Mouse (Mus musculus): ENCODE measurements around the gene Theg. TPM values are rescaled to one million over a fixed set of nuclear protein-coding genes. Genes with fewer than 3 reads are reported as not detected.

The Theg gene
- polyA plus RNA-seq (2012), result not detected in 2 replicates

GRCm38 (mm10) chr10:79587061-79587751 lies at the start of gene Theg:
Gene Theg (minus strand): TSS chr10:79587331.
- TF ChIP-seq GATA1 (IDR thresholded peaks at IDR 0.05; ENCODE audit: low read length), result no peak

- no peak for TF ChIP-seq GATA1 (IDR thresholded peaks at IDR 0.05; ENCODE audit: low read length)
Observed at GRCm38 (mm10) chr10:79636287-79636686, 49.2 kb upstream of the Theg start.

GRCm38 (mm10) chr10:79633006-79633777 lies 46.1 kb upstream of the Theg start:
- no peak for TF ChIP-seq GATA1 (IDR thresholded peaks at IDR 0.05; ENCODE audit: low read length)

- no peak for TF ChIP-seq GATA1 (IDR thresholded peaks at IDR 0.05; ENCODE audit: low read length)
Observed at GRCm38 (mm10) chr10:79631432-79631831, 44.3 kb upstream of the Theg start.

GRCm38 (mm10) chr10:79628377-79628776 lies 41.2 kb upstream of the Theg start:
- TF ChIP-seq GATA1 (IDR thresholded peaks at IDR 0.05; ENCODE audit: low read length), result no peak

- no peak for TF ChIP-seq GATA1 (IDR thresholded peaks at IDR 0.05; ENCODE audit: low read length)
Observed at GRCm38 (mm10) chr10:79626156-79626555, 39.0 kb upstream of the Theg start.

GRCm38 (mm10) chr10:79625398-79625797 lies 38.3 kb upstream of the Theg start:
- TF ChIP-seq GATA1 (IDR thresholded peaks at IDR 0.05; ENCODE audit: low read length), result no peak

GRCm38 (mm10) chr10:79623950-79624349 lies 36.8 kb upstream of the Theg start:
- no peak for TF ChIP-seq GATA1 (IDR thresholded peaks at IDR 0.05; ENCODE audit: low read length)

GRCm38 (mm10) chr10:79616376-79616775 lies 29.2 kb upstream of the Theg start:
- no peak for TF ChIP-seq GATA1 (IDR thresholded peaks at IDR 0.05; ENCODE audit: low read length)

GRCm38 (mm10) chr10:79615860-79616259 lies 28.7 kb upstream of the Theg start:
- no peak for TF ChIP-seq GATA1 (IDR thresholded peaks at IDR 0.05; ENCODE audit: low read length)

GRCm38 (mm10) chr10:79614305-79614643 lies 27.1 kb upstream of the Theg start:
- no peak for TF ChIP-seq GATA1 (IDR thresholded peaks at IDR 0.05; ENCODE audit: low read length)

- TF ChIP-seq GATA1 (IDR thresholded peaks at IDR 0.05; ENCODE audit: low read length), result no peak
Observed at GRCm38 (mm10) chr10:79613578-79614304, 26.6 kb upstream of the Theg start, which contains the start of gene C2cd4c. Gene C2cd4c (minus strand): TSS chr10:79614025.

- TF ChIP-seq GATA1 (IDR thresholded peaks at IDR 0.05; ENCODE audit: low read length), result no peak
Observed at GRCm38 (mm10) chr10:79612192-79613135, 25.3 kb upstream of the Theg start.

GRCm38 (mm10) chr10:79611296-79611695 lies 24.2 kb upstream of the Theg start:
- TF ChIP-seq GATA1 (IDR thresholded peaks at IDR 0.05; ENCODE audit: low read length), result no peak

GRCm38 (mm10) chr10:79609276-79609675 lies 22.1 kb upstream of the Theg start:
- TF ChIP-seq GATA1 (IDR thresholded peaks at IDR 0.05; ENCODE audit: low read length), result no peak

Data from G1E-ER4 (cell line).